Mouse (Mus musculus): ENCODE measurements around the gene Slc25a28.

Gene Slc25a28

GRCm38 (mm10) chr19:43674730-43675524 lies at the start of gene Slc25a28:
Gene Slc25a28 (minus strand): TSS chr19:43674881.
- DNase-seq (ENCODE audit: low spot score): peak; percentile 100

- no peak for DNase-seq (ENCODE audit: low spot score)
Measured at GRCm38 (mm10) chr19:43724194-43724593, 49.5 kb upstream of the Slc25a28 start.

- no peak for DNase-seq (ENCODE audit: low spot score)
Measured at GRCm38 (mm10) chr19:43723501-43723900, 48.8 kb upstream of the Slc25a28 start.

- DNase-seq (ENCODE audit: low spot score): no peak
Measured at GRCm38 (mm10) chr19:43722891-43723290, 48.2 kb upstream of the Slc25a28 start.

GRCm38 (mm10) chr19:43720061-43720460 lies 45.4 kb upstream of the Slc25a28 start:
- no peak for DNase-seq (ENCODE audit: low spot score)

GRCm38 (mm10) chr19:43711971-43712370 lies 37.3 kb upstream of the Slc25a28 start:
- no peak for DNase-seq (ENCODE audit: low spot score)

- DNase-seq (ENCODE audit: low spot score): no peak
Measured at GRCm38 (mm10) chr19:43711159-43711916, 36.7 kb upstream of the Slc25a28 start.

GRCm38 (mm10) chr19:43709317-43709716 lies 34.6 kb upstream of the Slc25a28 start:
- DNase-seq (ENCODE audit: low spot score): no peak

GRCm38 (mm10) chr19:43708206-43708605 lies 33.5 kb upstream of the Slc25a28 start:
- no peak for DNase-seq (ENCODE audit: low spot score)

GRCm38 (mm10) chr19:43704787-43705497 lies 30.3 kb upstream of the Slc25a28 start:
- DNase-seq (ENCODE audit: low spot score): no peak

GRCm38 (mm10) chr19:43704211-43704610 lies 29.5 kb upstream of the Slc25a28 start:
- no peak for DNase-seq (ENCODE audit: low spot score)

GRCm38 (mm10) chr19:43699763-43700155 lies 25.1 kb upstream of the Slc25a28 start:
- DNase-seq (ENCODE audit: low spot score): no peak

GRCm38 (mm10) chr19:43699021-43699762 lies 24.5 kb upstream of the Slc25a28 start:
- DNase-seq (ENCODE audit: low spot score): no peak

- no peak for DNase-seq (ENCODE audit: low spot score)
Measured at GRCm38 (mm10) chr19:43697666-43698370, 23.1 kb upstream of the Slc25a28 start.

- no peak for DNase-seq (ENCODE audit: low spot score)
Measured at GRCm38 (mm10) chr19:43695514-43695964, 20.9 kb upstream of the Slc25a28 start.

GRCm38 (mm10) chr19:43692815-43693214 lies 18.1 kb upstream of the Slc25a28 start:
- no peak for DNase-seq (ENCODE audit: low spot score)

- peak; percentile 98 for DNase-seq (ENCODE audit: low spot score)
Measured at GRCm38 (mm10) chr19:43689419-43690246, 15.0 kb upstream of the Slc25a28 start, which contains the start of gene Entpd7. Gene Entpd7 (plus strand): TSS chr19:43689672.

GRCm38 (mm10) chr19:43681541-43681940 lies 6.9 kb upstream of the Slc25a28 start:
- no peak for DNase-seq (ENCODE audit: low spot score)

GRCm38 (mm10) chr19:43679474-43679981 lies 4.8 kb upstream of the Slc25a28 start:
- DNase-seq (ENCODE audit: low spot score): no peak

GRCm38 (mm10) chr19:43678467-43679003 lies 3.9 kb upstream of the Slc25a28 start:
- no peak for DNase-seq (ENCODE audit: low spot score)

All from layer of hippocampus, adult 11-12 months (tissue).